Mouse (Mus musculus) lung, adult 2 months (tissue): ENCODE results near the gene Cyb5r1.

Experiments
- CTCF ChIP-seq: fragments of 200-500 bp; IDR thresholded peaks from 2 replicates; pipeline ENCODE4 v1.5.1; 2011; ENCODE audit warnings: mild to moderate bottlenecking, low read length, control low read depth; ENCODE audit not compliant: insufficient read depth
- POLR2A ChIP-seq: fragments of 200-500 bp; IDR thresholded peaks from 2 replicates; pipeline ENCODE4 v1.6.1; 2011; ENCODE audit warnings: low read depth, mild to moderate bottlenecking, control low read depth, low read length, borderline replicate concordance; ENCODE audit errors: extremely low read depth

- TF ChIP-seq CTCF (no peak), POLR2A (peak; percentile 69; the same call in 1 of the 2 replicates)
Measured at GRCm38 (mm10) chr1:134415168-134415831, 9.9 kb downstream of the Cyb5r1 start, which contains the start of gene Adipor1.
